Mouse (Mus musculus) c-Kit-positive CD71-positive TER-119-positive erythroid progenitor cells, embryonic 14.5 days (primary cell): ENCODE data around the gene Tprg.

Experiments used
- DNase-seq: peaks from one replicate; pipeline ENCODE4 v3.0.0-alpha.2; 2013; ENCODE audit warnings: low spot score

Gene Tprg

GRCm38 (mm10) chr16:25286517-25286916, at the start of gene Tprg:
Gene Tprg (plus strand): TSS chr16:25286817.
- no peak for DNase-seq

- no peak for DNase-seq
These were observed 48.2 kb upstream of the Tprg start for GRCm38 (mm10) chr16:25238274-25239050.

GRCm38 (mm10) chr16:25248889-25249288, 37.7 kb upstream of the Tprg start:
- no peak for DNase-seq

GRCm38 (mm10) chr16:25250129-25250749, 36.4 kb upstream of the Tprg start:
- DNase-seq, result no peak

- no peak for DNase-seq
These were observed 35.5 kb upstream of the Tprg start for GRCm38 (mm10) chr16:25251080-25251479.

GRCm38 (mm10) chr16:25254646-25255045, 32.0 kb upstream of the Tprg start:
- no peak for DNase-seq

- DNase-seq, result no peak
These were observed 31.4 kb upstream of the Tprg start for GRCm38 (mm10) chr16:25255186-25255585.

- no peak for DNase-seq
These were observed 30.9 kb upstream of the Tprg start for GRCm38 (mm10) chr16:25255603-25256260.

GRCm38 (mm10) chr16:25262306-25262705, 24.3 kb upstream of the Tprg start:
- no peak for DNase-seq

GRCm38 (mm10) chr16:25262965-25263364, 23.7 kb upstream of the Tprg start:
- no peak for DNase-seq

GRCm38 (mm10) chr16:25263520-25264149, 23.0 kb upstream of the Tprg start:
- peak; percentile 47 for DNase-seq

GRCm38 (mm10) chr16:25265177-25265576, 21.4 kb upstream of the Tprg start:
- no peak for DNase-seq

- no peak for DNase-seq
These were observed 18.3 kb upstream of the Tprg start for GRCm38 (mm10) chr16:25268276-25268675.

GRCm38 (mm10) chr16:25282563-25282962, 4.1 kb upstream of the Tprg start:
- no peak for DNase-seq

- no peak for DNase-seq
These were observed 7.1 kb downstream of the Tprg start for GRCm38 (mm10) chr16:25293753-25294152.

- DNase-seq, result no peak
These were observed 8.9 kb downstream of the Tprg start for GRCm38 (mm10) chr16:25295546-25295945.

GRCm38 (mm10) chr16:25296746-25297145, 10.1 kb downstream of the Tprg start:
- no peak for DNase-seq

- DNase-seq, result no peak
These were observed 11.6 kb downstream of the Tprg start for GRCm38 (mm10) chr16:25298204-25298603.

GRCm38 (mm10) chr16:25302616-25303015, 16.0 kb downstream of the Tprg start:
- no peak for DNase-seq

- DNase-seq, result no peak
These were observed 27.4 kb downstream of the Tprg start for GRCm38 (mm10) chr16:25314006-25314405.

GRCm38 (mm10) chr16:25315090-25315489, 28.5 kb downstream of the Tprg start:
- no peak for DNase-seq

- no peak for DNase-seq
These were observed 39.1 kb downstream of the Tprg start for GRCm38 (mm10) chr16:25325631-25326238.
